ENCODE assay signal across 28 mouse cellular contexts in the genomic region with DNA sequence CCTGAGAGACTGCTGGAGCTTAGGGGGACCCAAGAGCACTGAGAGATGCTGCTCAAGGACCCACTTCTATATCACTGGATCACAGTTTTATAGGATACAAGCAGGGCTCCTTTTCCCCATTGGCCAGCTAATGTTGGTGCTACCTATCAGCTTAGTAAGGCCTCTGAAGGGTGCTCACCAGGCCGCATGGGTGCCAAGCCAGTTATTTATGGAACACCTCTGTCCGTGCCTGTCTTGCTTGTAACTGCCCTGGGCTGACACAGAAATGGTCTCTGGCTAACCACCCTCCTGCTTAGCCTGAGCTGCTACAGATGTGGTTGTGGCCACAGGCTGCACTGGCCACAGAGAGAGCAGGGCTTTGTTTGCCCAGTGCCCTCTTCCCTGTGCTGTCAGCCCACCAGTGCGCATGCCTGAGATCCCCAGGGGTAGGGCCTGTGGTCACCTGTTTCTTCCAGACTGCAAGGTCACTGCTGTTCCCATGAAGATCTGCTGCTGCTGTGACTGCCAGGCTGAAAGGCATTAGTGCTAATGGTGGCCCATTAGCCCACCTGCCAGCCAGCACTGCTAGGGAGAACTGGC. TPM values are rescaled to one million over a fixed set of nuclear protein-coding genes. Genes with fewer than 3 reads are reported as not detected.
DNase-seq lines count a peak whose midpoint lies in the region; ATAC-seq lines count a peak whose summit lies in the region.
"Had no signal": no experiment of that assay in that cellular context is flagged by ENCODE, and none has a peak within 500 bp of the region (broad histone marks: within the 10 kb centered on the region; RNA-seq: fewer than 3 reads in every experiment).

No protein-coding gene starts in this region.

- no peak for ATAC-seq in heart, embryonic 12.5 days (ENCODE audit: insufficient number of reproducible peaks, low FRiP score)
- ATAC-seq in hindbrain, embryonic 11.5 days (ENCODE audit: low FRiP score) = no peak
- ATAC-seq in neural tube, embryonic 13.5 days (ENCODE audit: low read depth) = no peak
- ATAC-seq in neural tube, embryonic 15.5 days (ENCODE audit: low FRiP score) = no peak
- ATAC-seq: activated CD4-positive, CD25-positive, alpha-beta regulatory T cell, adult 4 months; forebrain, embryonic 16.5 days had no signal

- H3K9ac ChIP-seq in heart, embryonic 12.5 days = no peak overlapping the region; the same call in 1 of the 2 replicates
- no peak overlapping the region for H3K9ac ChIP-seq in hindbrain, embryonic 11.5 days (ENCODE audit: low read depth, low read length)
- H3K9ac ChIP-seq in neural tube, embryonic 13.5 days = 0 out of 2 replicates have a peak overlapping the region, but pooled peaks have one; percentile 31
- no peak overlapping the region for H3K9ac ChIP-seq in neural tube, embryonic 15.5 days (replicated peaks)
- H3K9ac ChIP-seq: embryonic facial prominence, embryonic 13.5 days; kidney, embryonic 15.5 days; limb, embryonic 12.5 days; liver, embryonic 15.5 days; lung, embryonic 14.5 days had no signal

- no peaks in the 10 kb centered on the region for H3K9me3 ChIP-seq in heart, embryonic 12.5 days (replicated peaks)
- no peaks in the 10 kb centered on the region for H3K9me3 ChIP-seq in hindbrain, embryonic 10.5 days
- no peaks in the 10 kb centered on the region for H3K9me3 ChIP-seq in hindbrain, embryonic 11.5 days (ENCODE audit: control insufficient read depth, low read length)
- no peaks in the 10 kb centered on the region for H3K9me3 ChIP-seq in neural tube, embryonic 13.5 days
- no peaks in the 10 kb centered on the region for H3K9me3 ChIP-seq in neural tube, embryonic 15.5 days (replicated peaks)
- H3K9me3 ChIP-seq: embryonic facial prominence, embryonic 13.5 days; kidney, embryonic 15.5 days; limb, embryonic 12.5 days; liver, embryonic 15.5 days; midbrain, embryonic 10.5 days had no signal

- no peaks in the 10 kb centered on the region for H3K36me3 ChIP-seq in heart, embryonic 12.5 days
- H3K36me3 ChIP-seq in hindbrain, embryonic 10.5 days = no peaks in the 10 kb centered on the region
- H3K36me3 ChIP-seq in hindbrain, embryonic 11.5 days (ENCODE audit: control insufficient read depth, insufficient read depth, low read length) = no peaks in the 10 kb centered on the region
- H3K36me3 ChIP-seq in neural tube, embryonic 13.5 days = peaks cover 18% of the 10 kb centered on the region
- H3K36me3 ChIP-seq in neural tube, embryonic 15.5 days = peaks cover 11% of the 10 kb centered on the region; the same call in 1 of the 2 replicates
- H3K36me3 ChIP-seq: embryonic facial prominence, embryonic 13.5 days; kidney, embryonic 15.5 days; limb, embryonic 12.5 days; liver, embryonic 15.5 days; midbrain, embryonic 10.5 days had no signal

- peaks cover 27% of the 10 kb centered on the region for H3K4me1 ChIP-seq in heart, embryonic 12.5 days (replicated peaks)
- H3K4me1 ChIP-seq in hindbrain, embryonic 10.5 days (replicated peaks) = 0 out of 2 replicates have a peak, but pooled peaks cover 2% of the 10 kb centered on the region
- H3K4me1 ChIP-seq in hindbrain, embryonic 11.5 days (replicated peaks; ENCODE audit: control insufficient read depth, insufficient read depth, low read length) = peaks cover 2% of the 10 kb centered on the region; the same call in 1 of the 2 replicates
- peaks cover 46% of the 10 kb centered on the region for H3K4me1 ChIP-seq in neural tube, embryonic 13.5 days (replicated peaks)
- peaks cover 28% of the 10 kb centered on the region for H3K4me1 ChIP-seq in neural tube, embryonic 15.5 days

- 66% methylated on average over 3 of the region's 3 CpGs for WGBS in heart, embryonic 12.5 days
- 94% methylated on average over 3 of the region's 3 CpGs for WGBS in hindbrain, embryonic 10.5 days
- 88% methylated on average over 3 of the region's 3 CpGs for WGBS in hindbrain, embryonic 11.5 days
- WGBS in neural tube, embryonic 13.5 days = 75% methylated on average over 3 of the region's 3 CpGs
- 84% methylated on average over 3 of the region's 3 CpGs for WGBS in neural tube, embryonic 15.5 days

- no peak overlapping the region for H3K27ac ChIP-seq in heart, embryonic 12.5 days (ENCODE audit: poor library complexity, severe bottlenecking)
- 0 out of 2 replicates have a peak overlapping the region, but pooled peaks have one; percentile 19 for H3K27ac ChIP-seq in hindbrain, embryonic 10.5 days
- H3K27ac ChIP-seq in hindbrain, embryonic 11.5 days (ENCODE audit: low read depth, low read length) = no peak overlapping the region
- peak overlapping the region; percentile 56 for H3K27ac ChIP-seq in neural tube, embryonic 13.5 days (replicated peaks)
- H3K27ac ChIP-seq in neural tube, embryonic 15.5 days (replicated peaks) = no peak overlapping the region
- H3K27ac ChIP-seq: embryonic facial prominence, embryonic 13.5 days; kidney, embryonic 15.5 days; layer of hippocampus, adult 2 months; left cerebral cortex, adult 2 months; limb, embryonic 12.5 days; liver, embryonic 15.5 days; midbrain, embryonic 10.5 days had no signal

- DNase-seq in heart, adult 11 months = peak; percentile 92
- DNase-seq in hindbrain, embryonic 10.5 days (ENCODE audit: low spot score) = no peak
- no peak for DNase-seq in hindbrain, embryonic 11.5 days (ENCODE audit: low spot score)
- peak; percentile 64 for DNase-seq in skeletal muscle tissue, adult 2 months (ENCODE audit: low read depth, low spot score)
- no peak for DNase-seq in retina, postnatal 1 day
- DNase-seq: adrenal gland, adult 2 months; adrenal gland, postnatal 36 days; B cell, adult 2 months; cerebellum, adult 18-20 months; cerebellum, postnatal 10 days; gastrocnemius, postnatal 36 days; kidney, adult 18-20 months; kidney, postnatal 25 days; lung, embryonic 14.5 days; right cerebral cortex, adult 18-20 months; right cerebral cortex, postnatal 4 days had no signal

- no peak overlapping the region for H3K4me2 ChIP-seq in heart, embryonic 12.5 days
- H3K4me2 ChIP-seq in hindbrain, embryonic 11.5 days (replicated peaks; ENCODE audit: low read depth, low read length) = no peak overlapping the region
- H3K4me2 ChIP-seq in neural tube, embryonic 13.5 days = no peak overlapping the region
- no peak overlapping the region for H3K4me2 ChIP-seq in neural tube, embryonic 15.5 days
- H3K4me2 ChIP-seq: embryonic facial prominence, embryonic 13.5 days; kidney, embryonic 15.5 days; limb, embryonic 12.5 days; liver, embryonic 15.5 days; lung, embryonic 14.5 days had no signal

- 0 out of 2 replicates have a peak, but pooled peaks cover 2% of the 10 kb centered on the region for H3K27me3 ChIP-seq in heart, embryonic 12.5 days (replicated peaks)
- no peaks in the 10 kb centered on the region for H3K27me3 ChIP-seq in hindbrain, embryonic 10.5 days (ENCODE audit: insufficient read depth, poor library complexity, severe bottlenecking)
- H3K27me3 ChIP-seq in hindbrain, embryonic 11.5 days (ENCODE audit: control insufficient read depth, insufficient read depth, low read length) = no peaks in the 10 kb centered on the region
- H3K27me3 ChIP-seq in neural tube, embryonic 13.5 days = no peaks in the 10 kb centered on the region
- no peaks in the 10 kb centered on the region for H3K27me3 ChIP-seq in neural tube, embryonic 15.5 days (replicated peaks)

- no peak overlapping the region for H3K4me3 ChIP-seq in heart, embryonic 12.5 days
- H3K4me3 ChIP-seq in hindbrain, embryonic 10.5 days = no peak overlapping the region
- H3K4me3 ChIP-seq in hindbrain, embryonic 11.5 days (ENCODE audit: low read depth, low read length) = no peak overlapping the region
- H3K4me3 ChIP-seq in neural tube, embryonic 13.5 days = no peak overlapping the region
- H3K4me3 ChIP-seq in neural tube, embryonic 15.5 days (replicated peaks) = no peak overlapping the region
- H3K4me3 ChIP-seq: embryonic facial prominence, embryonic 13.5 days; kidney, embryonic 15.5 days; layer of hippocampus, adult 2 months; left cerebral cortex, adult 2 months; limb, embryonic 12.5 days; liver, embryonic 15.5 days; midbrain, embryonic 10.5 days had no signal

RNA-seq across cellular contexts. Expression of a gene that starts 32.9 kb away (rescaled TPM):
- 37.5 and 41.2 TPM in 2 replicates for polyA plus RNA-seq in heart, embryonic 12.5 days (2016; fragmentation: Nextera tagmentation; extraction: Ambion mirVana)
- polyA plus RNA-seq in hindbrain, embryonic 10.5 days (2016; fragmentation: Nextera tagmentation; extraction: Ambion mirVana) = 36.5 and 44.8 TPM in 2 replicates
- polyA plus RNA-seq in hindbrain, embryonic 11.5 days (2014; fragmentation: Nextera tagmentation; extraction: Ambion mirVana) = 38.8 and 46.5 TPM in 2 replicates
- 43.4 and 44.4 TPM in 2 replicates for polyA plus RNA-seq in neural tube, embryonic 13.5 days (2015; fragmentation: Nextera tagmentation; extraction: Ambion mirVana)
- 45.7 and 46.1 TPM in 2 replicates for polyA plus RNA-seq in neural tube, embryonic 15.5 days (2015; fragmentation: Nextera tagmentation; extraction: Ambion mirVana)

RNA-seq across cellular contexts. Expression of a gene that starts 41.2 kb away (rescaled TPM):
- polyA plus RNA-seq in heart, embryonic 12.5 days (2016; fragmentation: Nextera tagmentation; extraction: Ambion mirVana) = 16.6 and 18.4 TPM in 2 replicates
- polyA plus RNA-seq in hindbrain, embryonic 10.5 days (2016; fragmentation: Nextera tagmentation; extraction: Ambion mirVana) = 25.1 and 25.9 TPM in 2 replicates
- polyA plus RNA-seq in hindbrain, embryonic 11.5 days (2014; fragmentation: Nextera tagmentation; extraction: Ambion mirVana) = 19.6 and 21.2 TPM in 2 replicates
- polyA plus RNA-seq in neural tube, embryonic 13.5 days (2015; fragmentation: Nextera tagmentation; extraction: Ambion mirVana) = 33.0 and 40.1 TPM in 2 replicates
- 46.9 and 53.9 TPM in 2 replicates for polyA plus RNA-seq in neural tube, embryonic 15.5 days (2015; fragmentation: Nextera tagmentation; extraction: Ambion mirVana)

RNA-seq across cellular contexts. Expression of a gene that starts 41.2 kb away (rescaled TPM):
- 24.4 and 25.1 TPM in 2 replicates for polyA plus RNA-seq in heart, embryonic 12.5 days (2016; fragmentation: Nextera tagmentation; extraction: Ambion mirVana)
- polyA plus RNA-seq in hindbrain, embryonic 10.5 days (2016; fragmentation: Nextera tagmentation; extraction: Ambion mirVana) = 39.2 and 45.7 TPM in 2 replicates
- 46.2 and 46.5 TPM in 2 replicates for polyA plus RNA-seq in hindbrain, embryonic 11.5 days (2014; fragmentation: Nextera tagmentation; extraction: Ambion mirVana)
- 66.7 and 73.7 TPM in 2 replicates for polyA plus RNA-seq in neural tube, embryonic 13.5 days (2015; fragmentation: Nextera tagmentation; extraction: Ambion mirVana)
- polyA plus RNA-seq in neural tube, embryonic 15.5 days (2015; fragmentation: Nextera tagmentation; extraction: Ambion mirVana) = 67.5 and 77.9 TPM in 2 replicates

RNA-seq across cellular contexts. Expression of a gene that starts 46.3 kb away (rescaled TPM):
- polyA plus RNA-seq in heart, embryonic 12.5 days (2016; fragmentation: Nextera tagmentation; extraction: Ambion mirVana) = 0.22 and 0.35 TPM in 2 replicates
- 2.6 and 4.7 TPM in 2 replicates for polyA plus RNA-seq in hindbrain, embryonic 10.5 days (2016; fragmentation: Nextera tagmentation; extraction: Ambion mirVana)
- 3.7 and 5.0 TPM in 2 replicates for polyA plus RNA-seq in hindbrain, embryonic 11.5 days (2014; fragmentation: Nextera tagmentation; extraction: Ambion mirVana)
- polyA plus RNA-seq in neural tube, embryonic 13.5 days (2015; fragmentation: Nextera tagmentation; extraction: Ambion mirVana) = 1.2 and 1.3 TPM in 2 replicates
- 1.6 and 2.6 TPM in 2 replicates for polyA plus RNA-seq in neural tube, embryonic 15.5 days (2015; fragmentation: Nextera tagmentation; extraction: Ambion mirVana)

RNA-seq across cellular contexts. Expression of a gene that starts 50.6 kb away (rescaled TPM):
- polyA plus RNA-seq in heart, embryonic 12.5 days (2016; fragmentation: Nextera tagmentation; extraction: Ambion mirVana) = 48.2 and 49.0 TPM in 2 replicates
- 46.4 and 48.3 TPM in 2 replicates for polyA plus RNA-seq in hindbrain, embryonic 10.5 days (2016; fragmentation: Nextera tagmentation; extraction: Ambion mirVana)
- 39.7 and 41.2 TPM in 2 replicates for polyA plus RNA-seq in hindbrain, embryonic 11.5 days (2014; fragmentation: Nextera tagmentation; extraction: Ambion mirVana)
- 35.4 and 39.0 TPM in 2 replicates for polyA plus RNA-seq in neural tube, embryonic 13.5 days (2015; fragmentation: Nextera tagmentation; extraction: Ambion mirVana)
- 41.2 and 46.1 TPM in 2 replicates for polyA plus RNA-seq in neural tube, embryonic 15.5 days (2015; fragmentation: Nextera tagmentation; extraction: Ambion mirVana)

Comparison
In these comparisons a context has a peak if more than half of its experiments do, and no peak if none do; other contexts are left out.
1. H3K27ac ChIP-seq: peak in hindbrain, embryonic 10.5 days (single experiment) and neural tube, embryonic 13.5 days (single experiment); none in heart, embryonic 12.5 days (single experiment), hindbrain, embryonic 11.5 days (single experiment) and neural tube, embryonic 15.5 days (single experiment).
2. DNase-seq: peak in heart, adult 11 months (single experiment) and skeletal muscle tissue, adult 2 months (single experiment); none in hindbrain, embryonic 10.5 days (single experiment), hindbrain, embryonic 11.5 days (single experiment) and retina, postnatal 1 day (single experiment).